Mouse (Mus musculus): ENCODE results near the gene Mast4. TPM values are rescaled to one million over a fixed set of nuclear protein-coding genes. Genes with fewer than 3 reads are reported as not detected.

The Mast4 gene
- total and polyA plus RNA-seq, 2 experiments, result 0.83 to 5.3 TPM

DNA sequence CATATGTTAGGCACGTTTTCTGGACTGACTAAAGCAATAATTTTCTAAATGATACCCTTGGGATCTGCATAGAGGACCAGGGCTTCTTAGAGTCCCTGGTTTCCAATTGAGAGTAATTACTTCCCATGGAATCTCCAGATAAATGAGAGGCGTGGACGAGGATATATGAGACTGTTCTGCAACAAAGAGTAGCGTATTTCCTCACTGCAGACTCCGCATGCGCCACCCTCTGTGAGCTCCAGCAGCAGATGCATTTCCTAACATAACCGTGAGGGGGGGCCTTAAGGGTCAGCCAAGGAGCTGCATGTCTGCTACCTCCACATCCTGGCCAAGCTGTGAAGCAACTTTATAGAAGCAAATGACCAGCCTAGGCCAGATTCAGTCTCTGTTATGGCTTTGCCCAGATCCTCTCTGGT, 559.5 kb downstream of the Mast4 start:
- 87% methylated on average over 7 of the region's 7 CpGs for WGBS
- Histone ChIP-seq H3K36me3 (ENCODE audit: control insufficient read depth, insufficient read depth, low read length) (peaks cover 32% of the 10 kb centered on the region), H3K9ac (ENCODE audit: low read depth, low read length) (no peak overlapping the region), H3K4me3 (ENCODE audit: insufficient read depth, low read depth, low read length) (no peak overlapping the region), H3K27ac (replicated peaks; ENCODE audit: insufficient read depth, low read depth, low read length) (no peak overlapping the region), H3K79me2 (ENCODE audit: control insufficient read depth, insufficient read depth, low read length) (no peaks in the 10 kb centered on the region), H3K4me1 (ENCODE audit: control insufficient read depth, insufficient read depth, low read length) (no peaks in the 10 kb centered on the region), H3K27me3 (ENCODE audit: control insufficient read depth, insufficient read depth, low read length) (no peaks in the 10 kb centered on the region)
- TF ChIP-seq CTCF (IDR thresholded peaks at IDR 0.05; ENCODE audit: low read depth, low read length) (no peak), POLR2A (IDR thresholded peaks at IDR 0.05; ENCODE audit: extremely low read depth, insufficient read depth, low read length) (no peak)
- DNase-seq (ENCODE audit: extremely low read depth, low read depth, low spot score), result no peak

- H3K4me1 ChIP-seq (ENCODE audit: control insufficient read depth, insufficient read depth, low read length), result no peaks in the 10 kb centered on the region
- 94% methylated on average over 9 of the region's 9 CpGs for WGBS
- no peak overlapping the region for H3K27ac ChIP-seq (replicated peaks; ENCODE audit: insufficient read depth, low read depth, low read length)
- no peaks in the 10 kb centered on the region for H3K27me3 ChIP-seq (ENCODE audit: control insufficient read depth, insufficient read depth, low read length)
- H3K36me3 ChIP-seq (ENCODE audit: control insufficient read depth, insufficient read depth, low read length), result peaks cover 30% of the 10 kb centered on the region
- H3K79me2 ChIP-seq (ENCODE audit: control insufficient read depth, insufficient read depth, low read length), result no peaks in the 10 kb centered on the region
- DNase-seq (ENCODE audit: extremely low read depth, low read depth, low spot score), result no peak
- no peak overlapping the region for H3K4me3 ChIP-seq (ENCODE audit: insufficient read depth, low read depth, low read length)
- TF ChIP-seq POLR2A (IDR thresholded peaks at IDR 0.05; ENCODE audit: extremely low read depth, insufficient read depth, low read length) (no peak), CTCF (IDR thresholded peaks at IDR 0.05; ENCODE audit: low read depth, low read length) (no peak)
- no peak overlapping the region for H3K9ac ChIP-seq (ENCODE audit: low read depth, low read length)
These were observed 561.1 kb downstream of the Mast4 start for GRCm38 (mm10) chr13:102773169-102773568.

GRCm38 (mm10) chr13:102770194-102770593, 564.1 kb downstream of the Mast4 start:
- Histone ChIP-seq H3K79me2 (ENCODE audit: control insufficient read depth, insufficient read depth, low read length) (no peaks in the 10 kb centered on the region), H3K27me3 (ENCODE audit: control insufficient read depth, insufficient read depth, low read length) (no peaks in the 10 kb centered on the region), H3K4me1 (ENCODE audit: control insufficient read depth, insufficient read depth, low read length) (no peaks in the 10 kb centered on the region), H3K4me3 (ENCODE audit: insufficient read depth, low read depth, low read length) (no peak overlapping the region), H3K36me3 (ENCODE audit: control insufficient read depth, insufficient read depth, low read length) (peaks cover 29% of the 10 kb centered on the region), H3K9ac (ENCODE audit: low read depth, low read length) (no peak overlapping the region), H3K27ac (replicated peaks; ENCODE audit: insufficient read depth, low read depth, low read length) (no peak overlapping the region)
- 78% methylated on average over 8 of the region's 8 CpGs for WGBS
- no peak for TF ChIP-seq CTCF (IDR thresholded peaks at IDR 0.05; ENCODE audit: low read depth, low read length)
- TF ChIP-seq POLR2A (IDR thresholded peaks at IDR 0.05; ENCODE audit: extremely low read depth, insufficient read depth, low read length), result no peak
- DNase-seq (ENCODE audit: extremely low read depth, low read depth, low spot score), result peak; percentile 23

GRCm38 (mm10) chr13:102768512-102768911, 565.8 kb downstream of the Mast4 start:
- TF ChIP-seq POLR2A (IDR thresholded peaks at IDR 0.05; ENCODE audit: extremely low read depth, insufficient read depth, low read length) (no peak), CTCF (IDR thresholded peaks at IDR 0.05; ENCODE audit: low read depth, low read length) (no peak)
- no peak overlapping the region for H3K4me3 ChIP-seq (ENCODE audit: insufficient read depth, low read depth, low read length)
- H3K27ac ChIP-seq (replicated peaks; ENCODE audit: insufficient read depth, low read depth, low read length), result no peak overlapping the region
- H3K79me2 ChIP-seq (ENCODE audit: control insufficient read depth, insufficient read depth, low read length), result no peaks in the 10 kb centered on the region
- WGBS, result 97% methylated on average over 11 of the region's 11 CpGs
- no peaks in the 10 kb centered on the region for H3K27me3 ChIP-seq (ENCODE audit: control insufficient read depth, insufficient read depth, low read length)
- no peak overlapping the region for H3K9ac ChIP-seq (ENCODE audit: low read depth, low read length)
- H3K36me3 ChIP-seq (ENCODE audit: control insufficient read depth, insufficient read depth, low read length), result peaks cover 30% of the 10 kb centered on the region
- H3K4me1 ChIP-seq (ENCODE audit: control insufficient read depth, insufficient read depth, low read length), result no peaks in the 10 kb centered on the region
- DNase-seq (ENCODE audit: extremely low read depth, low read depth, low spot score), result no peak

GRCm38 (mm10) chr13:102767110-102767509, 567.2 kb downstream of the Mast4 start:
- Histone ChIP-seq H3K9ac (ENCODE audit: low read depth, low read length) (no peak overlapping the region), H3K4me3 (ENCODE audit: insufficient read depth, low read depth, low read length) (no peak overlapping the region), H3K79me2 (ENCODE audit: control insufficient read depth, insufficient read depth, low read length) (no peaks in the 10 kb centered on the region), H3K27ac (replicated peaks; ENCODE audit: insufficient read depth, low read depth, low read length) (no peak overlapping the region), H3K27me3 (ENCODE audit: control insufficient read depth, insufficient read depth, low read length) (no peaks in the 10 kb centered on the region), H3K4me1 (ENCODE audit: control insufficient read depth, insufficient read depth, low read length) (no peaks in the 10 kb centered on the region), H3K36me3 (ENCODE audit: control insufficient read depth, insufficient read depth, low read length) (peaks cover 25% of the 10 kb centered on the region)
- no peak for TF ChIP-seq POLR2A (IDR thresholded peaks at IDR 0.05; ENCODE audit: extremely low read depth, insufficient read depth, low read length)
- DNase-seq (ENCODE audit: extremely low read depth, low read depth, low spot score), result no peak
- WGBS, result 89% methylated on average over 7 of the region's 7 CpGs

- Histone ChIP-seq H3K4me1 (ENCODE audit: control insufficient read depth, insufficient read depth, low read length) (no peaks in the 10 kb centered on the region), H3K27me3 (ENCODE audit: control insufficient read depth, insufficient read depth, low read length) (no peaks in the 10 kb centered on the region), H3K79me2 (ENCODE audit: control insufficient read depth, insufficient read depth, low read length) (no peaks in the 10 kb centered on the region), H3K36me3 (ENCODE audit: control insufficient read depth, insufficient read depth, low read length) (peaks cover 22% of the 10 kb centered on the region), H3K27ac (replicated peaks; ENCODE audit: insufficient read depth, low read depth, low read length) (no peak overlapping the region), H3K4me3 (ENCODE audit: insufficient read depth, low read depth, low read length) (no peak overlapping the region), H3K9ac (ENCODE audit: low read depth, low read length) (no peak overlapping the region)
- no peak for DNase-seq (ENCODE audit: extremely low read depth, low read depth, low spot score)
- no peak for TF ChIP-seq POLR2A (IDR thresholded peaks at IDR 0.05; ENCODE audit: extremely low read depth, insufficient read depth, low read length)
- no peak for TF ChIP-seq CTCF (IDR thresholded peaks at IDR 0.05; ENCODE audit: low read depth, low read length)
- 98% methylated on average over 11 of the region's 11 CpGs for WGBS
These were observed 569.1 kb downstream of the Mast4 start for GRCm38 (mm10) chr13:102765216-102765615.
